Mouse (Mus musculus) T-helper 1 cell (primary cell): ENCODE data around the gene Grn.
"Not testable (repeated sequence)": the region's sequence is repeated elsewhere in the genome, so short reads cannot be mapped to it uniquely, and the experiment has no call there.

Source experiments
- in situ Hi-C: fragments of 300-600 bp; cut with MboI, MseI; formaldehyde crosslinking; loops from one replicate; pipeline ENCODE4 v1.15.1; 2025; ENCODE audit warnings: high pct_unique_total_duplicates

The Grn gene

DNA sequence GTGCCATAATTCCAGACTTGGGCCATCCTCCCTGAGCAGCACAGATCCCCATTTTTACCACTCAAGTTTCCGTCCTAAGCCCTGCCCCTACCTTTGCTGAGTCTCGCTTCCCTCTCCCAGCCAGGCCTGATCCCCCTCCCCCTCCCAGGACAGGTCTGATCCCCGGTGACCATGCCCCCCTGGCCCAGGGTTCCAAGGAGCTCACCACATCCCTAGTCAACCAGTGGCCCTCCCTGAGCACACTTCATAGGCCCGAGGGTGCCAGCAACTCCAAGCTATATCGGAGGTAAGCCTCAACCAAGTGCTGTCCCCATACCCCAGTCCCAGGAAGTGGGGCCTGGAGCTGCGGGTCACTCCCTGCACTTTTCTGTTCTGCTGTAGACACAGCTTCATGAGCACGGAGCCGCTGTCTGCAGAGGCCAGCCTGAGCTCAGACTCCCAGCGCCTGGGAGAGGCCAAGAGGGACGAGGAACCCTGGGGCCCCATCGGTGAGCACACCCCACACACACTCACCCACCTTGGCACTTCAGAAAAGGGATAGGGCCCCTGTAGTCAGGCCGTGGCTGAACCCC, 29.5 kb upstream of the Grn start:
- in situ Hi-C loops = no loop called here

DNA sequence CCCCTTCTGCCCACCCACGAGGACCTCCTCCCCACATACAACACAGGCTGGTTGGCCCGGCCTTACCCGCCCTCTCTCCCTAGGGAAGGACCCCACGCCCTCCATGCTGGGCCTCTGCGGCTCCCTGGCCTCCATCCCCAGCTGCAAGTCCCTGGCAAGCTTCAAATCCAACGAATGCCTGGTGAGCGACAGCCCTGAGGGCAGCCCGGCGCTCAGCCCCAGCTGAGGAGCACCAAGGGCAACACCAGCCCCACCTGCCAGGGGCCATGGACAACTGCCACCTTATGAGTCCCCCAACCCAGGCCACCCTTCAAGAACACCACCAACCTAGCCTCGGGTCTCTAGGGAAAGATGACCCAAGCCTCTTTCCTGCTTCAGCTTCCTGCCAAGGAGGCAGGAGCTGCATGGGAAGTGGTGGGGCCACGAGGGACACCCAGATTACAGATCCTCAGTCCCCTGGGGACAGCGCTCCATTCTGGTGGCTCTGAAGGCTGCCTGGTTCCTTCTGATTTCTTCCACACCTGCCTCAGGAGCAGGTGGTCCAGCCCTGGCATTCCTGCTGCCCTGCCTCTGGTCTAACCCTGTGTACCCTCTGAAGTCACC, 28.1 kb upstream of the Grn start:
- in situ Hi-C loops = no loop called here

GRCm38 (mm10) chr11:102403657-102404056, 26.5 kb upstream of the Grn start:
- in situ Hi-C loops = no loop called here

- in situ Hi-C loops = loop anchor here (5.0 kb wide), 1 partner anchor 92 kb away; no protein-coding TSS in a partner anchor
Observed at GRCm38 (mm10) chr11:102404161-102405010, 25.7 kb upstream of the Grn start.

GRCm38 (mm10) chr11:102405544-102406285, 24.4 kb upstream of the Grn start:
- in situ Hi-C loops = loop anchor here (5.0 kb wide), 1 partner anchor 93 kb away; no protein-coding TSS in a partner anchor

DNA sequence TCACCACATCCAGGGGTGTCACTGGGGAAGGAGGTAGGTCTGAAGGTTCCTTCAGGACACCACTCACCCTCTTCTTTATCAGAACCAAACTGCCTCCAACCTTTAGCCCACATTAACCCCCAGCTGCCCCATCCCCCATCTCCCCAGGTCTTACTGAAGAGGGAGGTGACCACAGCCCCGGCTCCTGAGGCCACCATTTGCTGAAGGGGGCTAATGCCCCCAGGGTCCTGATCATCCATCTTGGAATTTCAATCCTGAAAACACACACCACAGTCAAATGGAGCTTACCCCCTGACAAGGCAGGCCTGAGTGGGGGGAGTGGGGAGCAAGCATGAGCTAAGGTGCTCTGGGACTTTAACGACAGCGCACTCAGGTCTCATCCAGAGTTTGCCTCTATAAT, 23.7 kb upstream of the Grn start:
- in situ Hi-C loops = loop anchor here (5.0 kb wide), 1 partner anchor 94 kb away; no protein-coding TSS in a partner anchor

DNA sequence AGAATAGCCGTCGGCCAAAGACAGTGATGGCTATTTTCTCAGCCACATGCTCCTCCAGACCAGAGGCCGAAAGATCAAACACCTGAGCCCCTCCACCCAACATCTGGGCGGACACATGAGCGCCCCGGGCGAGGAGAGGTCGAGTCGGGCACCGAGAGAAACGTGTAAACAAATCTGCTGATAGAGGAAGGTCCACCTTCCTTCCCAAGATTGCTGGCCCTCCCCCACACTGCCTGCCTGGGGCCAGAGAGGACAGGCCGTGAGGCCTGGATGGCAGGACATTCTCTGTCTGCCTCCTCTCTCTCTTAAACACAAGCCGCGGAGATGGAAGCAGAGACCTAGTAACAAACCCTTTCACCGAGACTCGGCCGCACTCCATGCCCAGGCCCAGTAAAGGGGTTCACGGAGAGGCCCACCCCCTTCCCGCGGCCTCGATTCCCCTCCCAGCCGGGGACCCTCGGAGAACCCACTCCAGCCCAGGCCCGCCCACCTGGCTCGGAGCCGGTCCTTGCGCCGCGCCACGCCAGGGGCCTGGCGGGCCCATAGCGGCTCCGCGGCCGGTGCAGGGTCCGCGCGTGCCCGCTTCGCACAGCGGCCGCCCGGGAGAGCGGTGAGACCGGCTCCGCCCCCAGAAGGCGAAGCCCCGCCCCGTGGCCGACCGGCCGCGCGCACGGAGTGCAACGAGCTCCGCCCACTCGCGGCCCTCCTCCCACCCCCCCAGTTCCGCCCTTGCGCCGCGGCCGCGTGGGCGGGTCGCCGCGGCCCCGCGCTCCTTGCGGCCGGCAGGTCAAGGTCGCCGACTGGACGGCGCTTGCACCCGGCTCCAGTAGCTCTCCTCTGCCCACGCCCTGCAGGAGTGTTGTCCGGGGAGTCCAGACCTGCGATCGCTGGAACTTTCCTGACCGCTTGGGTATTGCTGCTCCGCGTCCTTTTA, 22.9 kb upstream of the Grn start:
- in situ Hi-C loops = loop anchor here (5.0 kb wide), 1 partner anchor 95 kb away; no protein-coding TSS in a partner anchor

DNA sequence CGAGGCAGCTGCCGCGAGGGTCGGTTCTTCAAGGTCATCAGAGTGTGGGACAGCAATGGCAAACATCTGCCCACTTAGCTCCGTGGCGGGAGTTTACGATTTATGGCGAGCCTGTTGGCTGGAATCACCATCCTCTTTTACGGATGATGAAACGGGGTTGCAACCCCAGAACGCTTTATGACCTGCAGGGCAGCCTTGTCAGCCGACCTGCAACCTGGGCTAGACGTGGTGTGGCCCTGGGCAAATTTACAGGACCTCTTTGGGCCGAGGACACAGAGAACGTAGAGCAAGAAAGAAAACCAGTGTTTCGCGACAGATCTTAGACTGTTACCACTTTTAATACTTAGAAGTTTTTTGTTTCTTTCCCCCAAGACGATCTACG, 22.3 kb upstream of the Grn start, which contains the start of gene Slc25a39:
TSS of gene Slc25a39 (minus strand) at position 113 of the 382 bp plus-strand sequence.
- in situ Hi-C loops = loop anchor here (5.0 kb wide), 1 partner anchor 96 kb away; no protein-coding TSS in a partner anchor

GRCm38 (mm10) chr11:102408344-102408876, 21.7 kb upstream of the Grn start:
- in situ Hi-C loops = loop anchor here (5.0 kb wide), 1 partner anchor 96 kb away; no protein-coding TSS in a partner anchor

DNA sequence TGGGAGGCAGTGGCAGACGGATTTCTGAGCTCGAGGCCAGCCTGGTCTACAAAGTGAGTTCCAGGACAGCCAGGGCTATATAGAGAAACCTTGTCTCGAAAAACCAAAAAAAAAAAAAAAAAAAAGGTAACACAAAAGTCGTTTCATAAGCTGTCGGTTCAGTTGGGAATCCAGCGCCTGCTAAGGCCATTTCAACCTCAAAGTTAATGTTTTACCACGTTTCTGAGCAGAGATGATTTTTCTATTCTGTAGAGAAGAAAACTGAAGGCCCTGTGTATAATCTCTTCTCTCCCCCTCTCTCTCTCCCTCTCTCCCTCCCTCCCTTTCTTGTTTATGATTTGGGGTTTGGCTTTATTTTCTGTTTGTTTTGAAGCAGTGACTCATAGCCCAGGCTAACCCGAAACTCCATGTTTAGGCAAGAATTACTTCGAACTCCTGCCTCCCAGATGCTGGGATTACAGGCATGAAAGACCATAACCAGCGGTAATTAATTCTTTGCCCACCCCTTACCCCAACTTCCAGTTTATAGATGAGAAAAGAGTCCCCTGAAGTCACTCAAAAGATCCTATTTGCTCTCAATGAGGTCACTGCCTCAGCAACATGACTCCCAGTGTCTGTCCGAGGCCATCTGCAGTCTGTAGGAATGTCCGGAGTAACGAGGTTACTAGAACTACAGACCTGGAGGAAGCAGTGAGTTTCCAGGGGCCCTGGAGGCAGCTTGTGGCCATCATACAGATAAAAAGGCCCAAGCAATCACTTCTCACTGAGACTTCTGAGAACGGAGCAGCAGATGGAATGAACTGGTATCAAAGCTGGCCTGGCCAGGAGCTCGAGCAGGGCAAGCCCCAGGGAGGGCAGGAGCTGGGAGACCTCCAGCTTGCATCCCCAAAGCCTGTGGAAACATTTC, 21.0 kb upstream of the Grn start:
- in situ Hi-C loops = loop anchor here (5.0 kb wide), 1 partner anchor 97 kb away; no protein-coding TSS in a partner anchor

- in situ Hi-C loops = loop anchor here (5.0 kb wide), 1 partner anchor 98 kb away; no protein-coding TSS in a partner anchor
Observed at GRCm38 (mm10) chr11:102409795-102410330, 20.3 kb upstream of the Grn start.

DNA sequence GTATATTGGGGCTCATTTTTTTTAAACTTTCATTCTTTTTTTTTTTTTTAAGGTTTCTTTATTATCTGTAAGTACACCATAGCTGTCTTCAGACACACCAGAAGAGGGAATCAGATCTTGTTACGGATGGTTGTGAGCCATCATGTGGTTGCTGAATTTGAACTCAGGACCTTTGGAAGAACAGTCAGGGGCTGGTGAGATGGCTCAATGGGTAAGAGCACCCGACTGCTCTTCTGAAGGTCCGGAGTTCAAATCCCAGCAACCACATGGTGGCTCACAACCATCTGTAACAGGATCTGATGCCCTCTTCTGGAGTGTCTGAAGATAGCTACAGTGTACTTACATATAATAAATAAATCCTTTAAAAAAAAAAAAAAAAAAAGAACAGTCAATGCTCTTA, 19.8 kb upstream of the Grn start:
- in situ Hi-C loops = not testable (repeated sequence)

GRCm38 (mm10) chr11:102411061-102411460, 19.1 kb upstream of the Grn start:
- in situ Hi-C loops = no loop called here

DNA sequence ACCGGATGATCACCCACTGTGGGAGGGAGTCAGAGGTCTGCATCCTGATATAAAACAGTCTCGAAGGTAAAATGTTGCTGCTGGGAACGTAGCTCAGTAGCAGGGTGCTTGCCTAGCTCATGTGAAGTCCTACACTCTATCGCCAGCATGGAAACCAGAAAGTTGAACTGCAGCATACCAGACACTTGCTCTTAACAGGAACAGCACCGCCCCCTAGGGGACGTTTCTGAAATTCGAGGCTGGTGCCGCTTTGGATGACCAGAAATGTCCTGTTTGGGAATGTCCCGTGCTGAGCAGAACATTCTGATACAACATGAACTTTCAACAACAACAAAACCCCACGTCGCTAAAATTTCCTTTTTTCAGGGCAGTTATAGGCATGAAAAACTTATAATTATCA, 18.4 kb upstream of the Grn start:
- in situ Hi-C loops = no loop called here

- in situ Hi-C loops = no loop called here
Observed at GRCm38 (mm10) chr11:102413059-102413458, 17.1 kb upstream of the Grn start.

DNA sequence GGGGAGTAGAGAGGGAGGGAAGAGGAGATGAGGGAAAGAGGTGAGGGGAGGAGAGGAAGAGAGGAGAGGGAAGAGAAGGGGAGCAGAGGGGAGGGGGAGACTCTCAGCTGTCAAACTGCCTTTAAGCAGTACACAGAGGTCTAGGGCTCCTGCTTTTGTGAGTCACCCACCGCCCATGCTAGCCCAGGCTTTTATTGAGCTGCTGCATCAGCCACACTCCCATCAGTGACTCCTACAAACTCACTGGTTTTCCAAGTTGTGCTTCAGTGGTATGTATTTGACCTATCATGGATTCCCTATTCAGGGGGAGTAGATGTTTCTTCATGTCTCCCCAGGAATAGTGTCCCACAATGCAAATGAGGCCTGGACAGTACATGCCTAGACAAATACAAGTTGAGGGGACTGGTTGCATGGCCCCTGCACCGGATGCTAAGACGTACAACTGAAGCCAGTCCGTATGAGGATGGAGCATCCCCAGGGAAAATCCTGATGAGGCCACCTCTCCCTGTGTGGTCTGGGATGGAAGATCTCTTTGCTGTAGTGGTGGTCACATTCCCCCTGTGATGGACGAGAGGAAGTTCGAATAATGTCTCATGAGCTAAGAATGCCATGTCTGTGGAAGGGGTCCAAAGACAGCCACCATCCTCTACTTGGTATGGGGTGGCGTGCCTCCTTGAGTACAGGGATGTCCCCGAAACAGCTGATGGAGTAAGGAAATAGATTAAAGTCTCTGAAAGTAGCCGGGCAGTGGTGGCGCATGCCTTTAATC, 14.9 kb upstream of the Grn start:
- in situ Hi-C loops = no loop called here

GRCm38 (mm10) chr11:102417160-102417559, 13.0 kb upstream of the Grn start:
- in situ Hi-C loops = no loop called here

- in situ Hi-C loops = no loop called here
Observed at GRCm38 (mm10) chr11:102418887-102419286, 11.2 kb upstream of the Grn start.
